Mouse (Mus musculus) layer of hippocampus, adult 8-10 months (tissue): ENCODE results near the gene Trpc1. TPM values are rescaled to one million over a fixed set of nuclear protein-coding genes. Genes with fewer than 3 reads are reported as not detected.

Source experiments
- total RNA-seq, 4 experiments: library from RNA; stranded (reverse); gene quantifications; 2 replicates each; pipeline ENCODE4 v1.2.4; 2022

Trpc1 gene
- total RNA-seq, 4 experiments from 2014 or later, result 39.5 to 47.1 (median 43.2) TPM

Other genes with a start within 250 kb of the Trpc1 start
- 10 to 100 TPM; 67.0 to 77.9 (median 74.8) TPM for gene U2surp, start 238.4 kb downstream of the Trpc1 start, total RNA-seq
- 10 to 100 TPM; 34.3 to 44.9 (median 38.3) TPM for gene Paqr9, start 190.7 kb downstream of the Trpc1 start, total RNA-seq
- 1 to 10 TPM; 2.6 to 4.7 (median 2.9) TPM for gene Pcolce2, start 112.8 kb downstream of the Trpc1 start, total RNA-seq
- 10 to 100 TPM; 12.0 to 17.0 (median 14.6) TPM for gene Pls1, start 94.9 kb upstream of the Trpc1 start, total RNA-seq
- gene Atr, start 107.2 kb upstream of the Trpc1 start, total RNA-seq, result 10 to 100 TPM; 13.0 to 14.8 (median 14.0) TPM
- 10 to 100 TPM; 26.5 to 32.5 (median 31.9) TPM for gene Xrn1, start 204.4 kb upstream of the Trpc1 start, total RNA-seq